Mouse (Mus musculus) adrenal gland, adult 2 months (tissue): ENCODE data around the gene Reln. TPM values are rescaled to one million over a fixed set of nuclear protein-coding genes. Genes with fewer than 3 reads are reported as not detected.
A peak's percentile ranks its signal among the peaks of the same experiment; 100 is the strongest.

Experiments
- DNase-seq: peaks from one replicate; pipeline ENCODE4 v3.0.0; 2021
- polyA plus RNA-seq: library from polyadenylated mRNA; depleted of rRNA; stranded (reverse); fragments of >200 nt; gene quantifications from 2 replicates; pipeline ENCODE4 v1.2.3, GENCODE M21; 2012
- total RNA-seq, 2 experiments: library from RNA; stranded (reverse); gene quantifications; 2 replicates each; pipeline ENCODE4 v1.2.3; 2021

Reln gene
- total and polyA plus RNA-seq, 3 experiments = 1.5 to 2.3 (median 2.0) TPM

DNA sequence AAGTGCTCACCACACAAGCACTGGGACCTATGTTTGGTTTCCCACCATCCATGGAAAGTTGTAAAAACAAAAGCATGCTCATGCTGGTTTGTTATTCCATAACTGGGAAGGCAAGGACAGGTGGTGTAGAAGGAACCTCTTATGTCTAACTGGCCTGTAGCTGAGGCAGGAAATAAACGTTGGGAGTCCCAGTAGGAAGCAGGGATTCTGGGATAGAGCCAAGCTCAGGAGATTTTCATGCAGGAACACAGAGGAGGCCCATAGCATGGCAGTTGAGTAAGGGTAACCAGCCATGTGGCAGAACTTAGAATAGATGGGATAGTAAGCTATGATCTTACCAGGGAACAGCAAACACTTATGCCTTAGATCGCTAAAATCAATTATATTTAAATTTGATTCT, 120.6 kb downstream of the Reln start:
- no peak for DNase-seq

DNA sequence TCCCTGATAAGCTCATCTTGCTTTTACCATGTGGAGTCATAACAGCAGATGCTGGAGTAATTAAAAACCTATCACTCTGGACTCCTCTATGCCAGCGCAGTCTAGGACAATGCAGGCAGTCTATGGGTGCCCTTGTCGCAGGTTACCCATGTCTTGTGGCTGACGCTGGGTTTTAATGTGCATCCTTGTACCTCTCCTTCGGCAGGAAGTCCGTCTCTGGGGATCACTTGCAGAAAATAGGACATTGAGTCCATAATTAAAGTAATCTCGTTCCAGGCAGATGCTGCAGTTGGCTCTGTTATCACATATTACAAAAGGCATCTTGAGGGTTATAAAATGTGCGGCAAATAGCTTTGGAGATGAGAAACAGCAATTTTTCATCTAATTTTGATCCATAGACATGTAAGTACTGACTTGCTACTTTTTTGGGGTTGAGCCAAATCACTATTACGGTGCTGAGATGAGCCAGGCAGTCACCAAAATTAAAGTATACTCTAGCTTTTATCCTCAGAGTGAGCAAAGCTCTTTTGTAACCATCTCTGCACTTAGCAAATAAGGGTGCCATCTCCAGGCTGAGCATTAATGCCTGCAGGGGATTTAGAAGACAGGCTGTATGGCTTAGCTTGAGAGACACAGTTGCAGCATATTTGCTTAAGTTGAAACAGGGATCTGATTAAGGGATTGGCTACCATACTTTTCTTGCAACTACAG, 136.0 kb downstream of the Reln start:
- DNase-seq = no peak

- DNase-seq = no peak
Measured at GRCm38 (mm10) chr5:22197926-22198325, 146.6 kb downstream of the Reln start.

- DNase-seq = no peak
Measured at GRCm38 (mm10) chr5:22196891-22197290, 147.6 kb downstream of the Reln start.

DNA sequence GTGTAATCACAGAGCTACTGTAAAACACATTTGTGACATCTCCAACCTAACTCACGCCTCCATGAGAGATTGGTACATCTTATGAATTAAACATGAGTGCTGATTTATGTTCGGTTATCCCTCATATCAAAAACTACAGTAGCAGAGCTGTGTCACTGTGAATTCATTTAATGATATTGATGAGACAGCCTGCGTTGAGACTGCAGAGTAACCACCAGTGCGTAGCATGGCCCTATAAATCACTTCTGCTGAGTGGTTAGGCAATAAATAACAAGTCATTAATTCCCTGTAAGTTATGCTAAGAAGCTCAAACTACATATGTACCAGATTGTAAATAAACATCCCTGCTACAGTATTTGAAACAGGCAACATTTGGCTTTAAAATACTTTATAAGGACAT, 148.0 kb downstream of the Reln start:
- DNase-seq = no peak

GRCm38 (mm10) chr5:22195352-22195941, 149.1 kb downstream of the Reln start:
- no peak for DNase-seq

GRCm38 (mm10) chr5:22191784-22192183, 152.7 kb downstream of the Reln start:
- no peak for DNase-seq

DNA sequence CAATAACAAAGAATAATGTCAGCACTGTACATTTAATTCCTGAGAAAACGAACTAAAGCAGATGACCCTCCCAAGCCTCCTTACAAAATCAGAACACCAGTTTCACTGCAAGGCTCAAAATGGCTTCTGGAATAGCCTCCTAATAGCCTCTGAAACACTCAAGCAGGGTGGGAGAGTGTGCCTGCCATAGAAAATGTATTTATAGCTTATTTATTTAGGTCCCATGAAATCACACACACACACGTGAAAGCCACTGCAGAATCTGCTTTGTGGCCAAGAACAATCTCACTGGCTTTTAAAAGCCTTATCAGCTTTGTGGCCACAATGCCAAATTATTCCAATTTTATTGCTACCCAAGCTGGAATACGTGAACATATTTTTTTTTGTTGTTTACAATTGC, 154.2 kb downstream of the Reln start:
- no peak for DNase-seq

DNA sequence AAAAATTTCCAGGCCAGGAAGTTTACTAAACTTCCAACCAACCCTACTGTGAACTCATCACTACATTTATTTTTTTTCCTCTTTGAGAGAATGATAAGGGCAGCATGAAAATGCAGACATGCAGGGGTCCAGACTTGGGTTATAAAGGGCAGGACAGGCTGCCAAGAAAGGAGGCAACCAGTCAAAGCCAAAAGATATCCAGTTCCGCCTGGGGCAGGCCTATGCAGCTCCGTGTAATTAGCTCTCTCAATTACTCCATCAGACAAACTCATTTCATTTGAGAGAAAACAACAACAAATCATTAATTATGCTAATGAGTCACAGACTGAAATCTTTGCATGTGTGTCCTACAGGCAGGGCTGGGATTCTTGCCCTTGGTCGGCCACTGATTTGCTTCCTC, 156.9 kb downstream of the Reln start:
- DNase-seq = no peak

GRCm38 (mm10) chr5:22176480-22176879, 168.0 kb downstream of the Reln start:
- DNase-seq = no peak

DNA sequence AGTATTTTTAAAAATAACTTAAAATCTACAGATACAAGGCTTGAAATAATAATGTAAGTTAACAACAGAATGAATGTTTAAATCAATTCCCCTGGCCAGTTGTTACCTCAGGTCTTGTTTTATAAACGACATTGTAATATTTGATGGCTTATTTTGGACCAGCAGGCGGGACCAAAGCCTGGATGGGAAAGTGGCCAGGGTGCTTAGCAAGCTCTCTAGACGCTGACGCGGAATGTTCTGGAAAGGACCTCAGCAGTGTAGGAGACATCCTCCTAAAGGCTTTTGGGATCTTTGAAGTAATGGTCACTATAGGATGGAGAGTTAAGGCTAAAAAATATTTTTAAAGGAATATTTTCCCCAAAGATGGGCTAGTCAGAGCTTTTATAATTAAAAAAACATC, 173.2 kb downstream of the Reln start:
- no peak for DNase-seq

- DNase-seq = no peak
Measured at GRCm38 (mm10) chr5:22164060-22164934, 180.2 kb downstream of the Reln start.

- no peak for DNase-seq
Measured at GRCm38 (mm10) chr5:22160935-22161334, 183.6 kb downstream of the Reln start.

DNA sequence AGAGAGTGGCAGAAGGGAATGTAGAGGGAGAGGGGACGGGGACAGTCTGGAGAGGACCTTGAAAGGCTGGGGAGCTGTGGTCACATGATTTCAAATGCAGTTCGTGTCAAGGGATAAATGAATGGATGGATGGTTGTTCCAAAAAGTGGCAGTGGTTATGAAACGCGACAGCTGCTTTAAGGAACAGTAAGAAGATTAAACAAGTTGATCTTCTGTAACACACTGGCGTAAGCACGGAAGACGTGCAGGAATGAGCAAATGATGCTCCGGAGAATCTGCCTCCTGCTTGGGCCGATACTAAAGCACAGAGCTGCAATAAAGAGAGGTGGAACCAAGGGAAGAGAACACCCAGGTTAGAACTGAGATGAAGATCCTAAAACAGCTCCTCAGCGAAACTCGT, 185.7 kb downstream of the Reln start:
- no peak for DNase-seq

GRCm38 (mm10) chr5:22153601-22154000, 190.9 kb downstream of the Reln start:
- no peak for DNase-seq

GRCm38 (mm10) chr5:22141821-22142220, 202.7 kb downstream of the Reln start:
- DNase-seq = peak; percentile 81

DNA sequence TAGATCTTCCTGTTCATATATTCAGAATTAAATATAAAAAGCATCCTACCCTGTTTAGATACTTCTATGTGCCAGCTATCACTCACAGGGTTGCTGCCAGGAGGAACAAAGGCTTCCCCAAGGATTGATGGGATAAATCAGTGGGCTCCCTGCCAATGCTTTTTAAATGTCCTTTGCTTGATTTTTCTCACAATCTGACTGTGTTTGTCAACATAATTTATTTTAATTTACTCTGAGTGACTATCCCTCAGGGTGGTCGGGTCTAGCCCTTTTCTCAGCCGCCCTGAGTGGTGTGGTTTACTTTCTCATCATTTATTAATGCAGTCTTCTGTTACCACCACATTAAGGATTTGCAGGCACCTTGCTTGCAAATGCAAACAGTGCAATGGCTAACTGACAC, 205.5 kb downstream of the Reln start:
- DNase-seq = no peak

GRCm38 (mm10) chr5:22134402-22134801, 210.1 kb downstream of the Reln start:
- DNase-seq = no peak

DNA sequence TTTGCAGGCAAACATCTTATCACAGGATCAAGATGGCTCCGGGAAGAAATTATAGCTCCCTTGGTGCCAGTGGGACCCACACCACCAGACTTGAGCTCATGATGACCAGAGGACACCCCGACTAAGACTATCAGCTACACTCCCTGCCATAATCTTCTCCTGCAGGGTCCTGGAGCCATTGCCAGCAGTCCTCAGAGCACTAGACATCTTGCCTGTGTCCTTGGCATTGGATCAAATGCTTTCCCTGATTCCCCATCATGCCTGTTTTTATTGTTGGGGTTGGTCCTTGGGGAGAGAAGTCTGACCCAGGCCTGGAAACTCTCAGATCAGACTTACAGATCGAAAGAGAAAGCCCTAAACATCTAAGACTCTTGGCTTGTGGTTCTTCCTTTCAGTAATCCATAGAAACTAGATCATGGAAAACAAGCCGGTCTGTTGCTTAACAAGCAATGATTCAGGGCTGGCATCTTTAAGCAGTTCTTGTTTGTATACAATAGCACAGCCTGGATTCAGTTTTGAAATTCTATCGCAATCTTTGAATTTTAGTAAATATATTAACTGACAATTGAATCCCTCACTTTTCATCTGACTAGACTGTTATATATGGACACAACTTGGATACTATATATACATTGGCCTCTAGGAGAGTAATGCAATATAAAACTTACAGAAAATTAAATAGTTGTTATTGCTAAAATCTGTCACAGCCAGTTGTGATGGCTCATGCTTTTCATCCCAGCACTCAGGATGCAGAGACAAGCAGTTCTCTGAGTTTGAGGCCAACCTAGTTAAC, 212.6 kb downstream of the Reln start:
- DNase-seq = no peak

DNA sequence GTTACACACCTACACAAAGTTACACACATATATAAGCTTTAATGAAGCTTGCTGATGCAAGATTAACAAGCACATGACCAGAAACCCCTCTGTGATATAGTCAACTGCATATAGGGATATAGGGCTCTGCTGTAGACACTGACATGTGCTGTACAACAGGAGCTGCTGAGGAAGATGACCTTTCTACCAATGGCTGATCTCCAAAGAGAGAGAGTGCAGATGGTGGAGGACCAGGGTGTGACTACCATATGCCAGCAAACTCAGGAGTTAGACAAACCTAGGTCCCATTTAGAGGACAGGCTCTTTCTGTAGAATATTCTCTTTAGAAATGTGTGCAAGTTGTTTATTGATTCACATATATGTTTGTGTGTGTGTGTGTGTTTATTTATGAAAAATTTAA, 216.9 kb downstream of the Reln start:
- no peak for DNase-seq

DNA sequence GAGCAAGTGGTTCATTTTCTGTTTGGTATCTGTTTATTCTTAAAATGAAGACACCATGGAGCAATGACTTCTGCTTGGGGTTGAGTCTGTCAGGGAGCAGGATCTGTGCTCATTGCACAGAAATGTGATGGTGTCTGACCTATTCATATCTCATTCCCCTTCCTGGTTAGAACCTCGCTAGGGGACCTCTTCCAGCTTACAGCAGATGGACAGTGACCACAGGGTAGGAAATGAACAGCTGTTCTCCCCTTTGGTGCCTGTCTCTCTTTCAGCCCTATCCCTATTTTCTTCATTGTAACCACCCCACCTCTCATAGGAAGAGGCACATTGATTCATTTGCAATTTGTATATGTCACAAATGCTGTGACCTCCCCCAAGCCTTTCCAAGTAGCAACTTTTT, 225.2 kb downstream of the Reln start:
- no peak for DNase-seq

- DNase-seq = no peak
Measured at GRCm38 (mm10) chr5:22118456-22118855, 226.0 kb downstream of the Reln start.
